Mouse (Mus musculus): ENCODE results near the gene Etfrf1. TPM values are rescaled to one million over a fixed set of nuclear protein-coding genes. Genes with fewer than 3 reads are reported as not detected.

Gene Etfrf1
- total and polyA plus RNA-seq, 3 experiments: 11.0 to 13.1 TPM; not detected in 1

- Histone ChIP-seq H3K9ac (ENCODE audit: control insufficient read depth, low read depth, low read length, poor library complexity, severe bottlenecking) (no peak overlapping the region), H3K27ac (ENCODE audit: control insufficient read depth, low read depth, low read length) (no peak overlapping the region), H3K79me2 (ENCODE audit: control insufficient read depth, insufficient read depth, low read length, poor library complexity) (peaks cover 1% of the 10 kb centered on the region; the same call in 1 of the 2 replicates), H3K4me1 (ENCODE audit: control insufficient read depth in 1 of 2, insufficient read depth in 2 of 2, low read length in 2 of 2) (no peaks in the 10 kb centered on the region), H3K9me3 (replicated peaks; ENCODE audit: insufficient read depth, low read length) (no peaks in the 10 kb centered on the region), H3K4me3 (ENCODE audit: control insufficient read depth in 1 of 2, insufficient read depth in 1 of 2, low read depth in 2 of 2, low read length in 2 of 2) (no peak overlapping the region), H3K27me3 (ENCODE audit: control insufficient read depth in 1 of 2, insufficient read depth in 2 of 2, low read length in 2 of 2) (no peaks in the 10 kb centered on the region), H3K36me3 (ENCODE audit: control insufficient read depth in 1 of 2, insufficient read depth in 2 of 2, low read length in 2 of 2) (peaks cover 0 to 33% of the 10 kb centered on the region in 2 experiments; a peak in 2 of 4 replicates)
- no peak for DNase-seq (ENCODE audit: low read depth, low spot score)
- TF ChIP-seq HCFC1 (IDR thresholded peaks at IDR 0.05; ENCODE audit: low read depth, low read length) (no peak), GABPA (IDR thresholded peaks at IDR 0.05; ENCODE audit: low read depth, low read length) (no peak), UBTF (IDR thresholded peaks at IDR 0.05; ENCODE audit: borderline replicate concordance, insufficient read depth, low read depth, low read length) (no peak), RCOR1 (IDR thresholded peaks at IDR 0.05; ENCODE audit: low read depth, low read length) (no peak), POLR2A (IDR thresholded peaks at IDR 0.05; ENCODE audit: control insufficient read depth in 1 of 2, insufficient read depth in 1 of 2, low read depth in 1 of 2, low read length in 2 of 2, poor library complexity in 1 of 2) (no peak), MAFK (IDR thresholded peaks at IDR 0.05; ENCODE audit: borderline replicate concordance, low read depth, low read length) (no peak), E2F4 (IDR thresholded peaks at IDR 0.05; ENCODE audit: borderline replicate concordance, low read depth, low read length) (no peak), KAT2A (conservative IDR thresholded peaks at IDR 0.05; ENCODE audit: low read depth, low read length) (no peak), MAX (IDR thresholded peaks at IDR 0.05; ENCODE audit: low read length) (no peak), MEF2A (IDR thresholded peaks at IDR 0.05; ENCODE audit: extremely low read depth, insufficient replicate concordance, low read depth, low read length, poor library complexity, severe bottlenecking) (no peak), JUND (IDR thresholded peaks at IDR 0.05; ENCODE audit: low read depth, low read length) (no peak)
Measured at GRCm38 (mm10) chr6:145234391-145234790, 23.5 kb downstream of the Etfrf1 start.

GRCm38 (mm10) chr6:145235367-145235766 lies 24.4 kb downstream of the Etfrf1 start:
- Histone ChIP-seq H3K9me3 (replicated peaks; ENCODE audit: insufficient read depth, low read length) (no peaks in the 10 kb centered on the region), H3K27ac (ENCODE audit: control insufficient read depth, low read depth, low read length) (no peak overlapping the region), H3K4me1 (ENCODE audit: control insufficient read depth in 1 of 2, insufficient read depth in 2 of 2, low read length in 2 of 2) (no peaks in the 10 kb centered on the region), H3K4me3 (ENCODE audit: control insufficient read depth in 1 of 2, insufficient read depth in 1 of 2, low read depth in 2 of 2, low read length in 2 of 2) (no peak overlapping the region), H3K79me2 (ENCODE audit: control insufficient read depth, insufficient read depth, low read length, poor library complexity) (peaks cover 1% of the 10 kb centered on the region; the same call in 1 of the 2 replicates), H3K36me3 (ENCODE audit: control insufficient read depth in 1 of 2, insufficient read depth in 2 of 2, low read length in 2 of 2) (peaks cover 0 to 33% of the 10 kb centered on the region in 2 experiments; a peak in 2 of 4 replicates), H3K27me3 (ENCODE audit: control insufficient read depth in 1 of 2, insufficient read depth in 2 of 2, low read length in 2 of 2) (no peaks in the 10 kb centered on the region), H3K9ac (ENCODE audit: control insufficient read depth, low read depth, low read length, poor library complexity, severe bottlenecking) (no peak overlapping the region)
- no peak for DNase-seq (ENCODE audit: low read depth, low spot score)
- TF ChIP-seq CHD1 (IDR thresholded peaks at IDR 0.05; ENCODE audit: low read depth, low read length) (no peak), MYB (IDR thresholded peaks at IDR 0.05; ENCODE audit: low read depth, low read length) (no peak), SIN3A (IDR thresholded peaks at IDR 0.05; ENCODE audit: low read length) (no peak), POLR2AphosphoS5 (IDR thresholded peaks at IDR 0.05; ENCODE audit: borderline replicate concordance, low read depth, low read length) (no peak)

Data from MEL (cell line).